8 mouse cellular contexts compared by ENCODE assay signal in the genomic region with DNA sequence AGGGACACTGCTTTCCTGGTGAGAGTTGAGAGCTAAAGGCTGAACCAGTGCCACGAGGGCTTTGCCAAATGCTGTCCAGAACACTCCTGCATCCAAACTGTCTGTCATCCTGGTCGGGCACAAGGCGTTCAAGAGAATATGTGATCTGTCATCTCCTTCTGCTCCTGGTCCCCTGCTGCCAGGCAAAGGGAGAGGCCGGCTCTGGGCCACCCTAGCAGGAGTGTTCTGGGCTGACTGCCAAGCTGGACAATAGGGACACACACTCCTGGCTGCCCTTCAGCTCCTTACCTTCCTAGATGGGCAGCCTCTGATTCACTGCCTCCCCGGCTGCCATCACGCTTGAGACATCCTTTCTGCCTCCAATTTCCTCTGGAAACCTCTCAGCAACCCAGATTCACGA. TPM values are rescaled to one million over a fixed set of nuclear protein-coding genes. Genes with fewer than 3 reads are reported as not detected.
DNase-seq lines count a peak whose midpoint lies in the region.

No protein-coding gene starts in this region.

- peak; percentile 74 to 80 for DNase-seq in heart, adult 18-20 months
- no peak for DNase-seq in heart, postnatal 25 days (ENCODE audit: low spot score)
- DNase-seq in right cerebral cortex, postnatal 10 days (ENCODE audit: low spot score in 2 of 2) = peak; percentile 60 to 63
- no peak for DNase-seq in right cerebral cortex, postnatal 36 days (ENCODE audit: low spot score in 2 of 2)
- DNase-seq in cerebellum, postnatal 36 days = peak; percentile 81 to 91
- peak; percentile 79 for DNase-seq in lung, postnatal 36 days
- no peak for DNase-seq in urinary bladder, postnatal 10 days (ENCODE audit: low spot score)
- DNase-seq in embryo, embryonic 10 days (ENCODE audit: low spot score) = no peak

- intact Hi-C loops in heart, postnatal 25 days (cut with DNase I) = no loop called here

RNA-seq across cellular contexts. Expression of gene Ppp2r5c, which starts 15.1 kb away (rescaled TPM):
- total RNA-seq in heart, adult 18-20 months (2021) = 10 to 100 TPM; 91.7 to 91.9 TPM
- 10 to 100 TPM; 90.4 to 91.5 TPM for total RNA-seq in heart, postnatal 25 days (2021)

Comparison
In these comparisons a context has a peak if more than half of its experiments do, and no peak if none do; other contexts are left out.
1. DNase-seq: peak in heart, adult 18-20 months (2 of 2), right cerebral cortex, postnatal 10 days (2 of 2), cerebellum, postnatal 36 days (2 of 2) and lung, postnatal 36 days (single experiment); none in heart, postnatal 25 days (single experiment), right cerebral cortex, postnatal 36 days (0 of 2), urinary bladder, postnatal 10 days (single experiment) and embryo, embryonic 10 days (single experiment).